Mouse (Mus musculus): ENCODE results near the gene Hs3st2. TPM values are rescaled to one million over a fixed set of nuclear protein-coding genes. Genes with fewer than 3 reads are reported as not detected.

Hs3st2 gene
- total RNA-seq, 2 experiments from 2014 or later = 56.7 to 61.8 TPM

- intact Hi-C loops (cut with DNase I) = no loop called here
- DNase-seq = peak; percentile 61
Measured at GRCm38 (mm10) chr7:121534386-121534785, 142.7 kb downstream of the Hs3st2 start.

DNA sequence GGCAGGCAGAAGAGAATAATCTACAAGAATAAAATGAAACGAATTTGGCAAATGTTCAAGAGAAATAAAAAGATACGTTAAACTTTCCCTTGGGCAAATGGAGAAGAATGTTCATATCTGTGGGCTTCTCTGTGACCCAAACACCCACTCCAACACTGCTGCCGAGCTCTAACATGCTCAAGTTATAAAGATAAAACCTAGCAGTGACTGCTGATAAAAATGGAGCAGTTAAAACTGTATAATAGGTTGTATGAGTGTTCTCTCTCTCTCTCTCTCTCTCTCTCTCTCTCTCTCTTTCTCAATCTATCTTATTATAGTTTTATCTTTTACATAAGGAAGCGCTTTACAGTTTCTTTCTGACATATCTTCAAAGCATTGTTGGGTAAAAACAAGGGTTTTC lies 144.3 kb downstream of the Hs3st2 start:
- DNase-seq = no peak
- intact Hi-C loops (cut with DNase I) = no loop called here

- DNase-seq = peak; percentile 82
- intact Hi-C loops (cut with DNase I) = no loop called here
Measured at GRCm38 (mm10) chr7:121539405-121540275, 148.0 kb downstream of the Hs3st2 start.

DNA sequence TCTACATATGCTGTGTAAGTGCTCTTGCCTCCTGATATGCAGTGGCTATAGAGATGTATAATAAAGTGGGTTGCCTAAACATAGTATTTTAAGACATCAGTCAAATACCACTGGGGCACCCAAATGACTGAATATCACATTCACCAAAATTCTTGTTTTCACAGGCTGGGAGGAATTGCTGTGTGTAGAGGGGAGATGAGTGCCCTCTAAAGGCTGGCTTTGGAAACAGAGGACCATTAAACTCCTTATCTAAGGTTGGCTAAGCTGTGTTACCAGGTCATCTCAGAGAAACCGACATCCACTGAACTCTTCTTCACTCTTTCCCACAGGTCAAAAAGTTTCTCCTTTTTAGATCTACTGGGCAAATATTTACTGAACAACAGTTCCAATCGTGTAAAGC lies 150.8 kb downstream of the Hs3st2 start:
- intact Hi-C loops (cut with DNase I) = no loop called here
- DNase-seq = no peak

- intact Hi-C loops (cut with DNase I) = no loop called here
- DNase-seq = peak; percentile 29
Measured at GRCm38 (mm10) chr7:121549329-121550022, 157.8 kb downstream of the Hs3st2 start.

Data from left cerebral cortex, postnatal 4 days (tissue).